Mouse (Mus musculus) lung, postnatal 0 days (tissue): ENCODE measurements around the gene Bri3.

Source experiments
- CTCF ChIP-seq: IDR thresholded peaks from 2 replicates; pipeline ENCODE4 v1.5.1; 2016; ENCODE audit warnings: antibody characterized with exemption, mild to moderate bottlenecking
- EP300 ChIP-seq: IDR thresholded peaks from 2 replicates; pipeline ENCODE4 v1.6.1; 2016; ENCODE audit warnings: antibody characterized with exemption, mild to moderate bottlenecking, control low read depth

DNA sequence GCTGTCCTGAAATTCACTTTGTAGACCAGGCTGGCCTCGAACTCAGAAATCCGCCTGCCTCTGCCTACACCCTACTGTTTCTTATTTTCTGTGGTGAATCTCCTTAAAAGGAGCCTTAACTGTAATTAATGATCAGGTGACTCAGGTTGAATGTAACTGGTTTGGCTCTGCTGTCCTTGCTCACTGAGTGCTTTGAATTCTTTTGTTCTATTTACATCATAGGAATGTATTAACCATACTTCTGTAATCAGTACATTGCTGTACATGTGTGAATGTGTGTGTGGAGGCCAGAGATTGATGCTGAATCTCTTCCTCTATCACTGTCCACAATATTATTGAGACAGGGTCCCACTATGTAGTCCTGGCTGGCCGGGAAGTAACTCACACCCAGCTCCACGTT, 64.7 kb downstream of the Bri3 start:
- TF ChIP-seq CTCF: no peak
- no peak for TF ChIP-seq EP300
